Mouse (Mus musculus): ENCODE results near the gene Mtch1.

GRCm38 (mm10) chr17:29304376-29305057 lies 43.2 kb downstream of the Mtch1 start:
- TF ChIP-seq CTCF (conservative IDR thresholded peaks at IDR 0.05 in 1 of 2, IDR thresholded peaks at IDR 0.05 in 1 of 2; ENCODE audit: low read depth in 2 of 2, low read length in 2 of 2) (no peak), ZNF384 (IDR thresholded peaks at IDR 0.05; ENCODE audit: low read depth, low read length) (no peak), TBP (conservative IDR thresholded peaks at IDR 0.05; ENCODE audit: low read depth, low read length) (no peak), POLR2A (IDR thresholded peaks at IDR 0.05; ENCODE audit: low read depth, low read length) (no peak), JUND (conservative IDR thresholded peaks at IDR 0.05; ENCODE audit: low read depth, low read length) (no peak)

All from CH12.LX (cell line).